In genomic region chr13:19700733-19701442, GRCm38 (mm10) we compare ENCODE assay signal across 12 mouse cellular contexts. TPM values are rescaled to one million over a fixed set of nuclear protein-coding genes. Genes with fewer than 3 reads are reported as not detected.
DNase-seq lines count a peak whose midpoint lies in the region; ATAC-seq lines count a peak whose summit lies in the region.
"Had no signal": no experiment of that assay in that cellular context is flagged by ENCODE, and none has a peak within 500 bp of the region (broad histone marks: within the 10 kb centered on the region; RNA-seq: fewer than 3 reads in every experiment).

No protein-coding gene starts in this region.

- H3K27me3 ChIP-seq in heart, embryonic 12.5 days (replicated peaks): 0 out of 2 replicates have a peak, but pooled peaks cover 4% of the 10 kb centered on the region
- peaks cover 27% of the 10 kb centered on the region for H3K27me3 ChIP-seq in neural tube, embryonic 13.5 days
- no peaks in the 10 kb centered on the region for H3K27me3 ChIP-seq in hindbrain, embryonic 16.5 days (replicated peaks; ENCODE audit: control insufficient read depth, insufficient read depth, low read length)

- H3K9ac ChIP-seq in heart, embryonic 12.5 days: no peak overlapping the region
- no peak overlapping the region for H3K9ac ChIP-seq in neural tube, embryonic 13.5 days
- no peak overlapping the region; the same call in 1 of the 2 replicates for H3K9ac ChIP-seq in hindbrain, embryonic 16.5 days (ENCODE audit: low read depth, low read length)
- H3K9ac ChIP-seq: liver, embryonic 15.5 days had no signal

- intact Hi-C loops in heart, postnatal 36 days (cut with DNase I): no loop called here

- no peaks in the 10 kb centered on the region for H3K36me3 ChIP-seq in heart, embryonic 12.5 days
- H3K36me3 ChIP-seq in neural tube, embryonic 13.5 days: no peaks in the 10 kb centered on the region
- no peaks in the 10 kb centered on the region for H3K36me3 ChIP-seq in hindbrain, embryonic 16.5 days (ENCODE audit: control insufficient read depth, insufficient read depth, low read length)
- H3K36me3 ChIP-seq: liver, embryonic 15.5 days had no signal

- no peaks in the 10 kb centered on the region for H3K9me3 ChIP-seq in heart, embryonic 12.5 days (replicated peaks)
- no peaks in the 10 kb centered on the region for H3K9me3 ChIP-seq in neural tube, embryonic 13.5 days
- no peaks in the 10 kb centered on the region for H3K9me3 ChIP-seq in hindbrain, embryonic 16.5 days (ENCODE audit: control insufficient read depth, low read length)
- H3K9me3 ChIP-seq: liver, embryonic 15.5 days had no signal

- no peak overlapping the region for H3K27ac ChIP-seq in heart, embryonic 12.5 days (ENCODE audit: poor library complexity, severe bottlenecking)
- H3K27ac ChIP-seq in neural tube, embryonic 13.5 days (replicated peaks): no peak overlapping the region
- H3K27ac ChIP-seq in hindbrain, embryonic 16.5 days (ENCODE audit: low read depth, low read length): no peak overlapping the region
- H3K27ac ChIP-seq: kidney, postnatal 0 days; liver, embryonic 15.5 days had no signal

- peak; percentile 13 to 19 for DNase-seq in heart, postnatal 36 days
- DNase-seq in neural tube, embryonic 10.5 days (ENCODE audit: extremely low spot score, low spot score): no peak
- DNase-seq in urinary bladder, postnatal 25 days (ENCODE audit: low spot score): no peak
- no peak for DNase-seq in T-cell, adult 2 months (ENCODE audit: low spot score)
- DNase-seq: adrenal gland, adult 8-10 months had no signal

- WGBS in heart, embryonic 12.5 days: 69% methylated on average over 4 of the region's 4 CpGs
- WGBS in neural tube, embryonic 13.5 days: 84% methylated on average over 4 of the region's 4 CpGs
- 80% methylated on average over 4 of the region's 4 CpGs for WGBS in hindbrain, embryonic 16.5 days

- ATAC-seq in heart, embryonic 12.5 days (ENCODE audit: insufficient number of reproducible peaks, low FRiP score): no peak
- 0 out of 2 replicates have a peak, but pooled peaks have one; percentile 40 for ATAC-seq in neural tube, embryonic 13.5 days (ENCODE audit: low read depth)
- peak; percentile 69 for ATAC-seq in hindbrain, embryonic 16.5 days

- H3K4me1 ChIP-seq in heart, embryonic 12.5 days (replicated peaks): no peaks in the 10 kb centered on the region; the same call in 1 of the 2 replicates
- no peaks in the 10 kb centered on the region for H3K4me1 ChIP-seq in neural tube, embryonic 13.5 days (replicated peaks)
- no peaks in the 10 kb centered on the region for H3K4me1 ChIP-seq in hindbrain, embryonic 16.5 days (ENCODE audit: control insufficient read depth, insufficient read depth, low read depth, low read length)
- H3K4me1 ChIP-seq: liver, embryonic 15.5 days had no signal

- no peak overlapping the region for H3K4me3 ChIP-seq in heart, embryonic 12.5 days
- no peak overlapping the region for H3K4me3 ChIP-seq in neural tube, embryonic 13.5 days
- peak overlapping the region; percentile 27 for H3K4me3 ChIP-seq in hindbrain, embryonic 16.5 days (ENCODE audit: low read length)
- H3K4me3 ChIP-seq: liver, embryonic 15.5 days had no signal

- no peak overlapping the region for H3K4me2 ChIP-seq in heart, embryonic 12.5 days
- H3K4me2 ChIP-seq in neural tube, embryonic 13.5 days: peak overlapping the region; percentile 21
- H3K4me2 ChIP-seq in hindbrain, embryonic 16.5 days (ENCODE audit: low read length): peak overlapping the region; percentile 49
- H3K4me2 ChIP-seq: liver, embryonic 15.5 days had no signal

RNA-seq across cellular contexts. Expression of gene Nme8, which starts 3.3 kb away (rescaled TPM):
- total RNA-seq in heart, postnatal 36 days (2021): under 1 TPM in 1 of 2 experiments, not detected in 1; 0.25 TPM
- polyA plus RNA-seq in heart, embryonic 12.5 days (2016; fragmentation: Nextera tagmentation; extraction: Ambion mirVana): not detected in 2 replicates
- not detected in 2 replicates for polyA plus RNA-seq in neural tube, embryonic 13.5 days (2015; fragmentation: Nextera tagmentation; extraction: Ambion mirVana)
- 0.17 and 0.18 TPM in 2 replicates for polyA plus RNA-seq in hindbrain, embryonic 16.5 days (2015; fragmentation: Nextera tagmentation; extraction: Ambion mirVana)
- total RNA-seq: adrenal gland, adult 8-10 months; ES-E14; left cerebral cortex, postnatal 36 days had no signal
- polyA plus RNA-seq: kidney, postnatal 0 days; liver, embryonic 15.5 days had no signal

Comparison
In these comparisons a context has a peak if more than half of its experiments do, and no peak if none do; other contexts are left out.
1. DNase-seq: peak in heart, postnatal 36 days (2 of 2); none in neural tube, embryonic 10.5 days (single experiment), urinary bladder, postnatal 25 days (single experiment) and T-cell, adult 2 months (single experiment).